7 mouse cellular contexts compared by ENCODE assay signal in the genomic region with DNA sequence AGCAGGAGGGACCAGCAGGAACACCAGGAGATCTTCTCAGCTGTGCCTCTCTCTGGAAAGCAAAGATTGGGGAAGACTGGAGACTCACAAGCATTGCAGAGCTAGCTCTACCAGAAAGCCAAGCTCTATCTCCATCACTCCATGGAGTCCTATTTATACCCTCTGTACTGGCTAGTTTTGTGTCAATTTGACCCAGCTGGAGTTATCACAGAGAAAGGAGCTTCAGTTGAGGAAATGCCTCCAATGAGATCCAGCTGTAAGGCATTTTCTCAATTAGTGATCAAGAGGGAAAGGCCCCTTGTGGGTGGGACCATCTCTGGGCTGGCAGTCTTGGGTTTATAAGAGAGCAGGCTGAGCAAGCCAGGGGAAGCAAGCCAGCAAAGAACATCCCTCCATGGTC. TPM values are rescaled to one million over a fixed set of nuclear protein-coding genes. Genes with fewer than 3 reads are reported as not detected.
DNase-seq lines count a peak whose midpoint lies in the region; ATAC-seq and TF ChIP-seq lines count a peak whose summit lies in the region.
"Not testable (repeated sequence)": the region's sequence is repeated elsewhere in the genome, so short reads cannot be mapped to it uniquely, and the experiment has no call there.

Gene Stk25, minus strand, starts transcription at position 101 of the 400 bp plus-strand sequence.

- H3K9me3 ChIP-seq in forebrain, embryonic 14.5 days (replicated peaks; ENCODE audit: control insufficient read depth, low read length); heart, embryonic 12.5 days (replicated peaks); neural tube, embryonic 11.5 days (ENCODE audit: control insufficient read depth, low read length): not testable (repeated sequence)

- TF ChIP-seq CTCF in lung, adult 2 months (IDR thresholded peaks at IDR 0.05; ENCODE audit: insufficient read depth, low read length), result not testable (repeated sequence)

- not testable (repeated sequence) for H3K4me2 ChIP-seq in forebrain, embryonic 14.5 days (ENCODE audit: low read length); heart, embryonic 12.5 days; neural tube, embryonic 11.5 days (ENCODE audit: low read depth)

- not testable (repeated sequence) for H3K4me3 ChIP-seq in forebrain, embryonic 14.5 days (ENCODE audit: low read depth, low read length); heart, embryonic 12.5 days; lung, adult 2 months (replicated peaks; ENCODE audit: extremely low read depth, low read depth, low read length); neural tube, embryonic 11.5 days (ENCODE audit: low read depth, low read length)

- not testable (repeated sequence) for H3K4me1 ChIP-seq in forebrain, embryonic 14.5 days (ENCODE audit: control insufficient read depth, insufficient read depth, low read length); heart, embryonic 12.5 days (replicated peaks); lung, adult 2 months (ENCODE audit: control insufficient read depth, insufficient read depth, low read length); neural tube, embryonic 11.5 days (ENCODE audit: control insufficient read depth, insufficient read depth, low read length)

- not testable (repeated sequence) for H3K27ac ChIP-seq in forebrain, embryonic 14.5 days (ENCODE audit: low read depth, low read length); heart, embryonic 12.5 days (ENCODE audit: poor library complexity, severe bottlenecking); neural tube, embryonic 11.5 days (ENCODE audit: low read depth, low read length)

- TF ChIP-seq POLR2A in lung, adult 2 months (IDR thresholded peaks at IDR 0.05; ENCODE audit: borderline replicate concordance, extremely low read depth, low read depth, low read length), result not testable (repeated sequence)

- not testable (repeated sequence) for H3K9ac ChIP-seq in forebrain, embryonic 14.5 days (ENCODE audit: low read length); heart, embryonic 12.5 days; neural tube, embryonic 11.5 days (ENCODE audit: low read length)

- not testable (repeated sequence) for DNase-seq in adrenal gland, postnatal 4 days (ENCODE audit: low spot score in 2 of 2); forebrain, embryonic 14.5 days (ENCODE audit: low spot score); left cerebral cortex, adult 8-10 months (ENCODE audit: low spot score in 2 of 2); lung, adult 2 months; neural tube, embryonic 11.5 days (ENCODE audit: low spot score)

- not testable (repeated sequence) for ATAC-seq in forebrain, embryonic 14.5 days; heart, embryonic 12.5 days (ENCODE audit: insufficient number of reproducible peaks, low FRiP score); inflammation-experienced regulatory T-cells, adult 6 months; neural tube, embryonic 11.5 days (ENCODE audit: insufficient read depth, low FRiP score, low TSS enrichment)

- H3K27me3 ChIP-seq in forebrain, embryonic 14.5 days (replicated peaks; ENCODE audit: control insufficient read depth, insufficient read depth, low read length); heart, embryonic 12.5 days (replicated peaks); neural tube, embryonic 11.5 days (ENCODE audit: control insufficient read depth, insufficient read depth, low read length): not testable (repeated sequence)

- not testable (repeated sequence) for H3K36me3 ChIP-seq in forebrain, embryonic 14.5 days (ENCODE audit: control insufficient read depth, insufficient read depth, low read length); heart, embryonic 12.5 days; neural tube, embryonic 11.5 days (ENCODE audit: control insufficient read depth, insufficient read depth, low read length)

RNA-seq across cellular contexts. Expression of gene Stk25, which starts in this region (rescaled TPM):
- total RNA-seq in adrenal gland, postnatal 4 days (2021), result 100 to 1,000 TPM; 164 to 171 TPM
- 354 and 364 TPM in 2 replicates for polyA plus RNA-seq in forebrain, embryonic 14.5 days (2014; fragmentation: Nextera tagmentation; extraction: Ambion mirVana)
- polyA plus RNA-seq in heart, embryonic 12.5 days (2016; fragmentation: Nextera tagmentation; extraction: Ambion mirVana), result 133 and 143 TPM in 2 replicates
- polyA plus RNA-seq in inflammation-experienced regulatory T-cells, adult 6 months (2017; shearing (Covaris generic)), result 10 to 100 TPM; 30.5 to 33.7 (median 32.4) TPM
- 100 to 1,000 TPM; 350 to 369 (median 358) TPM for total RNA-seq in left cerebral cortex, adult 8-10 months (2022)
- polyA plus RNA-seq in lung, adult 2 months (2012; rRNA removed), result 88.6 and 141 TPM in 2 replicates
- polyA plus RNA-seq in neural tube, embryonic 11.5 days (2014; fragmentation: Nextera tagmentation; extraction: Ambion mirVana), result 236 and 251 TPM in 2 replicates
